In genomic region chr10:94087367-94088077, GRCm38 (mm10) we compare ENCODE assay signal across 7 mouse cellular contexts. TPM values are rescaled to one million over a fixed set of nuclear protein-coding genes. Genes with fewer than 3 reads are reported as not detected.
A peak's percentile ranks its signal among the peaks of the same experiment; 100 is the strongest.
DNase-seq lines count a peak whose midpoint lies in the region; ATAC-seq lines count a peak whose summit lies in the region.

No protein-coding gene starts in this region.

- 0 out of 2 replicates have a peak overlapping the region, but pooled peaks have one; percentile 50 for H3K27ac ChIP-seq in forebrain, embryonic 12.5 days
- H3K27ac ChIP-seq in neural tube, embryonic 13.5 days (replicated peaks): peak overlapping the region; percentile 19; the same call in 1 of the 2 replicates

- H3K9me3 ChIP-seq in forebrain, embryonic 12.5 days: no peaks in the 10 kb centered on the region
- H3K9me3 ChIP-seq in neural tube, embryonic 13.5 days: 0 out of 2 replicates have a peak, but pooled peaks cover 6% of the 10 kb centered on the region

- H3K36me3 ChIP-seq in forebrain, embryonic 12.5 days (replicated peaks): peaks cover 13% of the 10 kb centered on the region
- peaks cover 15% of the 10 kb centered on the region for H3K36me3 ChIP-seq in neural tube, embryonic 13.5 days

- peak; percentile 41 for DNase-seq in urinary bladder, postnatal 14 days (ENCODE audit: low spot score)
- no peak for DNase-seq in urinary bladder, postnatal 10 days (ENCODE audit: low spot score)
- peak; percentile 50 to 52 for DNase-seq in kidney, postnatal 25 days
- DNase-seq in gastrocnemius, postnatal 4 days (ENCODE audit: low spot score in 2 of 2): no peak
- no peak for DNase-seq in cerebellum, postnatal 4 days (ENCODE audit: low spot score in 2 of 2)

- ATAC-seq in forebrain, embryonic 12.5 days (ENCODE audit: low FRiP score): no peak
- ATAC-seq in neural tube, embryonic 13.5 days (ENCODE audit: low read depth): peak; percentile 61; the same call in 1 of the 2 replicates

- no peaks in the 10 kb centered on the region for H3K27me3 ChIP-seq in forebrain, embryonic 12.5 days
- no peaks in the 10 kb centered on the region for H3K27me3 ChIP-seq in neural tube, embryonic 13.5 days

- peak overlapping the region; percentile 15; the same call in 1 of the 2 replicates for H3K4me2 ChIP-seq in forebrain, embryonic 12.5 days
- H3K4me2 ChIP-seq in neural tube, embryonic 13.5 days: no peak overlapping the region; the same call in 1 of the 2 replicates

- WGBS in forebrain, embryonic 12.5 days: 57% methylated on average over 8 of the region's 11 CpGs
- 34% methylated on average over 8 of the region's 11 CpGs for WGBS in neural tube, embryonic 13.5 days

- no peak overlapping the region for H3K9ac ChIP-seq in forebrain, embryonic 12.5 days
- no peak overlapping the region for H3K9ac ChIP-seq in neural tube, embryonic 13.5 days

- peaks cover 7% of the 10 kb centered on the region for H3K4me1 ChIP-seq in forebrain, embryonic 12.5 days
- 0 out of 2 replicates have a peak, but pooled peaks cover 4% of the 10 kb centered on the region for H3K4me1 ChIP-seq in neural tube, embryonic 13.5 days (replicated peaks)

- H3K4me3 ChIP-seq in forebrain, embryonic 12.5 days (replicated peaks): no peak overlapping the region
- H3K4me3 ChIP-seq in neural tube, embryonic 13.5 days: no peak overlapping the region

RNA-seq across cellular contexts. Expression of gene Fgd6, which starts 51.7 kb away (rescaled TPM):
- polyA plus RNA-seq in forebrain, embryonic 12.5 days (2016; fragmentation: Nextera tagmentation; extraction: Ambion mirVana): 3.2 and 3.3 TPM in 2 replicates
- polyA plus RNA-seq in neural tube, embryonic 13.5 days (2015; fragmentation: Nextera tagmentation; extraction: Ambion mirVana): 2.7 and 3.2 TPM in 2 replicates
- 1 to 10 TPM; 2.1 to 3.6 TPM for total RNA-seq in gastrocnemius, postnatal 4 days (2021)

RNA-seq across cellular contexts. Expression of gene Vezt, which starts 51.9 kb away (rescaled TPM):
- 53.3 and 60.3 TPM in 2 replicates for polyA plus RNA-seq in forebrain, embryonic 12.5 days (2016; fragmentation: Nextera tagmentation; extraction: Ambion mirVana)
- 49.9 and 61.0 TPM in 2 replicates for polyA plus RNA-seq in neural tube, embryonic 13.5 days (2015; fragmentation: Nextera tagmentation; extraction: Ambion mirVana)
- total RNA-seq in gastrocnemius, postnatal 4 days (2021): 10 to 100 TPM; 30.4 to 40.6 TPM

Comparison
In these comparisons a context has a peak if more than half of its experiments do, and no peak if none do; other contexts are left out.
1. DNase-seq: peak in urinary bladder, postnatal 14 days (single experiment) and kidney, postnatal 25 days (2 of 2); none in urinary bladder, postnatal 10 days (single experiment), gastrocnemius, postnatal 4 days (0 of 2) and cerebellum, postnatal 4 days (0 of 2).